Mouse (Mus musculus) brown adipose tissue, adult 24 weeks (tissue): ENCODE data around the gene Vps18. TPM values are rescaled to one million over a fixed set of nuclear protein-coding genes. Genes with fewer than 3 reads are reported as not detected.
A peak's percentile ranks its signal among the peaks of the same experiment; 100 is the strongest.

ENCODE experiments used
- H3K27ac ChIP-seq: fragments of 200-500 bp; replicated peaks from 2 replicates; pipeline ENCODE4 v1.5.1; 2012; ENCODE audit warnings: low read depth, mild to moderate bottlenecking, low read length
- H3K4me1 ChIP-seq: fragments of 200-500 bp; 2 replicates; pipeline ENCODE4 v1.6.1; 2012; ENCODE audit warnings: low read length, mixed read lengths; ENCODE audit not compliant: control insufficient read depth, insufficient read depth, insufficient read length
- H3K4me3 ChIP-seq: fragments of 200-500 bp; 2 replicates; pipeline ENCODE4 v1.5.1; 2012; ENCODE audit warnings: low read depth, mild to moderate bottlenecking, low read length, moderate library complexity; ENCODE audit not compliant: insufficient read depth
- polyA plus RNA-seq: library from polyadenylated mRNA; stranded (reverse); fragments of >200 nt; gene quantifications from 2 replicates; pipeline ENCODE4 v1.2.4, GENCODE M21; 2012; ENCODE audit not compliant: missing spikeins, insufficient read depth, insufficient read length

Gene Vps18
- polyA plus RNA-seq, 1 experiment = 3.6 TPM

DNA sequence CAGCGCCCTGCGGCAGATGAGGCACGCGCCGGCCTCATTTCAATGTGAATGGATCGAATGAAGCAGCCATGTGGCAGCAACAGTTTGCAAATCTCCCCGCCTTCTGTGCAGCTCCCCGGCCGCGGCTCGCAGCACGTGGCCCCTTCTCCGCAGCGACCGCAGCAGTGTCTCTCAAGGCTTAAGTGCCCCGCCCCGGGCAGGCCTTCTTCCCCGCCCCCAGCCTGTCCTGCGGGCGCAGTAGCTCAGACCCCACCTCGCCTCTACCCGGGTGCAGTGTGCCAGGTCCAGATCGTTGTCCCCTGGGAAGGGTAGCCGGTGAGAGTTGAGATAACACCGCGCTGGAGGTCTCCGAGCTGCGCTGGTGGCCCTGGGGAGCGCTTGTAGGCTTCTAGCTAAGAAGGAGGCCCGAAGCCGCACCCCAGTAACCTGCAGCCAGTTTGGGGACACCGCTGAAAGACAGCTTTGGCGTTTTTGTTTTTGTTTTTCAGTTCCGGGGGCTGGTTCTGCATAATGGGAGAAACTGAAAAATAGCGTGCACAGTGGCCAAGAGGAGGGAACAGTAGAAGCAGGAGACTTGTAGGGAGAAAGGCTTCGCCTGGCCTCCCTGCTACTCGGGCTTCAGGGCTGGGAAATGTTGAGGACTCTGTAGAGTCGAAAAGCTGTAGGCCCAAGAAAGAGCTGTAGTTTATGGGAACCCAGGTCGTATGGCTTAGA lies 34.2 kb downstream of the Vps18 start:
- Histone ChIP-seq H3K27ac (no peak overlapping the region), H3K4me1 (peaks cover 23% of the 10 kb centered on the region), H3K4me3 (peak overlapping the region; percentile 31)

DNA sequence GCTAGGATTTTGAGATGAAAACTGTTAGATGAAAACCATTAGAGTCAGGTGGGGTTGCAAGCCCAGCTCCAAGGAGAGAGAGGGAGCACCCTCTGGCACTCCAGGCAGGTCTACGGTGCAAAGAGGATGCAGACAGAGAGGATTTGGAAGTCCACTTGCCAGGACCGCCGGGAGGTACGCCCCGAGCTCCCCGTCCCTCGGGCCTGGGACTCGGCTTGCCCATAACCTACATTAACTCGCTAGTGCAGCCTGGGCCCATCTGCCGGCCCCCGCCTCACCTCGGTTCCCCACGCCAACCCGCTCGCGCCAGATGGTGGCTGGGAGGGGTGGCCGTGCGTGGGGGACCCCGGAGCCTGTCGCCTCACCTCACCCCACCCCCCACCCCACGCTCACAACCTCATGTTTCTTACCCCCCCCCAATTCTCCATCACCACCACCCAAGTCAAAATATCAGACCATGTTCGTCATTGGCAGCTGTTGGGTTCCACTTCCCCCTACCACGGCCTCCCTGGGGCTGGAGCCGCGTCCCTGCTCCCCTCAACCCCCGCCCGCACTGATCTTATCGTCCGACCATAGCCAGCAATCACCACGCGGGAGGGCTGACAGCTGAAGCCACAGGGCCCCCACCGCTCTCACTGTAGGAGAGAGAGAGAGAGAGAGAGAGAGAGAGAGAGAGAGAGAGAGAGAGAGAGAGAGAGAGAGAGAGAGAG lies 35.5 kb downstream of the Vps18 start:
- H3K27ac ChIP-seq = no peak overlapping the region; the same call in 1 of the 2 replicates
- peak overlapping the region; percentile 70 for H3K4me3 ChIP-seq

DNA sequence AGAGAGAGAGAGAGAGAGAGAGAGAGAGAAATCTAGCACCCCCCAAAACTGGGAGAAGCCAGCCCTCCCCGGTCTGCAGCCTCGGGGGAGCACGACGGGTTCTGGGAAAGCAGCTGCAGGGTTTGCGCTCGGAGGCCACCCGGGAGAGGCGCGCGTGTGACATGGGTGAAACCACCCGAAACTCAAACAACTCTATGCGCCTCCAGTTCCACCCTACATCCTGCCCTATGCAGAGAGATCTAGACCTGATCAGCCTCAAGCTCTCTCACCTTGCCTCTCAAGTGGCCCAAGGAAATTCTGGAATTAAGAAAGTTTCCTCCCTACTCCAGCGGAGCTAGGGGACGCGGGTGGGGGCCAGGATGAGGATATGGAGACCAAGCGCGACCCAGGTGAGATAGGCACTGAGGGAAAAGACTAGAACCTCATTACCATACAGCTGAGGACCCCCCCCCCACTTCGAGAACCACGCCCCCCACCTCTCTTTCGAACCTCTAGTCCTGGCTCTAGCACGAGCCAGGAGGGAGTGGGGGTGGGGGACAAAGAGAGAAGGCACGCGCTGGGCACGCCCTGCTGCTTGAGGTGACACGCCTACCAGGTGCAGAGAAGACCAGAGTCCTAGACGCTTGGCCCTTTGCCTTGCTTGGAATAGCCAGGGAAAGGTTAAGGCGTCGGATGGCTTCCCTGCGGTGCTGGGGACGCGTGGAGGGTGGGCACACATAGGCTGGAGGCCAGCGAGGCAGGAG lies 36.2 kb downstream of the Vps18 start:
- H3K4me3 ChIP-seq = peak overlapping the region; percentile 70
- peak overlapping the region; percentile 62 for H3K27ac ChIP-seq
- peaks cover 16% of the 10 kb centered on the region for H3K4me1 ChIP-seq

More for the DNA sequence above, 35.5 kb downstream of the Vps18 start:
- H3K4me1 ChIP-seq = peaks cover 16% of the 10 kb centered on the region

DNA sequence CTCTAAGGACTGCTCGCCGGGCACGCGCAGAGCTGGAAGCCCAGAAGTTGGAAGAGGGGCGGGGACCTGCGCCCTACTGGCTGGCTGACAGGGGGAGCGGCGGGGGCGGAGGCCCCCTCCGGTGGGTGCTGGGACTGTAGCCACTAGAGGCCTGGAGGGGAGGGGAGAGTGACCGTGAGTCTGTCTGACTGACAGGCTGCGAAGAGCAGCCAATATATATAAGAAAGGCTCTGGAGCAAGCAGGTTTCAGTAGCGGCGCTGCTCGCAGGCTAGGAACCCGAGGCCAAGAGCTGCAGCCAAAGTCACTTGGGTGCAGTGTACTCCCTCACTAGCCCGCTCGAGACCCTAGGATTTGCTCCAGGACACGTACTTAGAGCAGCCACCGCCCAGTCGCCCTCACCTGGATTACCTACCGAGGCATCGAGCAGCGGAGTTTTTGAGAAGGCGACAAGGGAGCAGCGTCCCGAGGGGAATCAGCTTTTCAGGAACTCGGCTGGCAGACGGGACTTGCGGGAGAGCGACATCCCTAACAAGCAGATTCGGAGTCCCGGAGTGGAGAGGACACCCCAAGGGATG lies 37.1 kb downstream of the Vps18 start, which contains the start of gene Dll4:
Gene Dll4 (plus strand): TSS at position 217 of the 576 bp plus-strand sequence.
- Histone ChIP-seq H3K4me3 (peak within 1 kb of the TSS; percentile 70), H3K27ac (peak within 1 kb of the TSS; percentile 84), H3K4me1 (peaks cover 12% of the 10 kb centered on the region)

DNA sequence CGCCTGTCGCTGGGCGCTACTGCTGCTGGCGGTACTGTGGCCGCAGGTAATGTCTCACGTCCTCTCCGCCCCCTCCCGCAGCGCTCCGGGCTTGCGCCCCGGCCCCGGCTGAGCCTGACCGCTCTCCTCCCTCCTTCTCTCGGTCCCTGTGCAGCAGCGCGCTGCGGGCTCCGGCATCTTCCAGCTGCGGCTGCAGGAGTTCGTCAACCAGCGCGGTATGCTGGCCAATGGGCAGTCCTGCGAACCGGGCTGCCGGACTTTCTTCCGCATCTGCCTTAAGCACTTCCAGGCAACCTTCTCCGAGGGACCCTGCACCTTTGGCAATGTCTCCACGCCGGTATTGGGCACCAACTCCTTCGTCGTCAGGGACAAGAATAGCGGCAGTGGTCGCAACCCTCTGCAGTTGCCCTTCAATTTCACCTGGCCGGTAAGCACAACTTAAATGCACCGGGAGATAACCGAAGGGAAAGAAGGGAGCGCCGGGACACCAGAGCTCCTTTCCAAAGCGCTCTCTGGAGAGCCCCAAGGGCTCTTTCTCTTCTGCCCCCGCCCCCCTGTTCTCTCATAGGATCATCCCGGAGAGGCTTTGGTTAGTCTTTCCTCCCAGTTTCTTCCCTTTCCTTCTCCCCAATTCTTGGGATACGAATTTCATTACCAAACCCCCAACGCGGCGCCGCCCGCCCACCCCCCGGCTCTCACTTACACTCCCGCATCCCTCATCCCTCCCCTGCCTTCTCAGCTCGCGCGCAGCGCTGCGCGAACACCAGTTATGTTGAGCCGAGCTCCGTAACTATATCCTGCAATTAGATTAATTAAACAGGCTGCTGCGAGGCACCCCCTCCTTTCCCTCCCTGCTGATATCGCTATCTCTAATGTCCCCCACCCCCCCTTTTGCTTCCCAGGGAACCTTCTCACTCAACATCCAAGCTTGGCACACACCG lies 37.9 kb downstream of the Vps18 start:
- H3K4me3 ChIP-seq = peak overlapping the region; percentile 70
- peaks cover 8% of the 10 kb centered on the region for H3K4me1 ChIP-seq
- peak overlapping the region; percentile 84 for H3K27ac ChIP-seq

DNA sequence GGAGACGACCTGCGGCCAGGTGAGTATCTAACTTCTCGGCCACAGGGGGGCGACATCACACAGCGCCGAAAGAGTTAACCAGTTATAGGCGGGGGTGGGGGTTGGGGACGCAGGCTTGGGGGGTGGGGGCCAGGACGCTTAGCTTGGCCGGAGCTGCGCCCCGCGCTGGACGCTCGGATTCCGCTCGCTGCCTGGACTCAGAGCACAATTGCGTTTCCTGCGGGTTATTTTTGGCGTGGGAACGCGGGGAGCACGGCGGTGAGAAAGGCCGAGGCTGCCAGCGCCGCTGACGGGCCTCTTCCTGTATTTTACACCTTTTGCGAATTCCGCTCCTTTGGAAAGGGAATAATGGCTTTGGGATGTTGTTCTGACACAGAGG lies 38.6 kb downstream of the Vps18 start:
- peak overlapping the region; percentile 84 for H3K27ac ChIP-seq
- peak overlapping the region; percentile 70 for H3K4me3 ChIP-seq
- peaks cover 4% of the 10 kb centered on the region; the same call in 1 of the 2 replicates for H3K4me1 ChIP-seq

DNA sequence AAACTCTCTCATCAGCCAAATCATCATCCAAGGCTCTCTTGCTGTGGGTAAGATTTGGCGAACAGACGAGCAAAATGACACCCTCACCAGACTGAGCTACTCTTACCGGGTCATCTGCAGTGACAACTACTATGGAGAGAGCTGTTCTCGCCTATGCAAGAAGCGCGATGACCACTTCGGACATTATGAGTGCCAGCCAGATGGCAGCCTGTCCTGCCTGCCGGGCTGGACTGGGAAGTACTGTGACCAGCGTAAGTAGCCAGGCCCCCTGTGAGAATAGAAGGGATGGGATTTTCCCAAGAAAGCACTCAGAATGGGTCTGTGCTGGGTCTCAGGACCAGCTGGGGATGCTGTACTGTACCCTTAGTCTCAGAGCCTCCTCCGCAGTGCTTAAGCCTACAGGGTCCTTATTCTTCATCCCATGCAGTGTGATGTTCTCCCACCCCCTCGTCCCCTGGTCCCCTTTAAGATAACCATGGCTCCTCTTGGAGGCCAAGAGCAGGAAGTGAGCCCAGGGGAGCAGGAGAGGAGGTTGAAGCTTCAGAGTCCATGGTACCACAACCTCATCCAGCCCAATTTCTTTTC lies 39.5 kb downstream of the Vps18 start:
- Histone ChIP-seq H3K4me1 (0 out of 2 replicates have a peak, but pooled peaks cover 2% of the 10 kb centered on the region), H3K4me3 (peak overlapping the region; percentile 65), H3K27ac (peak overlapping the region; percentile 86)

DNA sequence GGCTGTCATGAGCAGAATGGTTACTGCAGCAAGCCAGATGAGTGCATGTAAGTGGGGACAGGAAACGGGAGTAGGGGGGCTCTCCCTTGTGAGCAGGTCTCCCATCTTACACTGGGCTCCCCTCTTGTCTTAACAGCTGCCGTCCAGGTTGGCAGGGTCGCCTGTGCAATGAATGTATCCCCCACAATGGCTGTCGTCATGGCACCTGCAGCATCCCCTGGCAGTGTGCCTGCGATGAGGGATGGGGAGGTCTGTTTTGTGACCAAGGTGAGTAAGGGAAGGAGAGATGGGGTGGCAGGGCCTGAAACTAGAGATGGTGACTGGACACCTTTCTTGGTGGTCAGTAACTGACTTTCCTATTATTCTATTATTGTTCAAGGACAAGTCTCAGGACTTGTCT lies 40.0 kb downstream of the Vps18 start:
- Histone ChIP-seq H3K4me1 (0 out of 2 replicates have a peak, but pooled peaks cover 2% of the 10 kb centered on the region), H3K27ac (peak overlapping the region; percentile 86), H3K4me3 (peak overlapping the region; percentile 65)

DNA sequence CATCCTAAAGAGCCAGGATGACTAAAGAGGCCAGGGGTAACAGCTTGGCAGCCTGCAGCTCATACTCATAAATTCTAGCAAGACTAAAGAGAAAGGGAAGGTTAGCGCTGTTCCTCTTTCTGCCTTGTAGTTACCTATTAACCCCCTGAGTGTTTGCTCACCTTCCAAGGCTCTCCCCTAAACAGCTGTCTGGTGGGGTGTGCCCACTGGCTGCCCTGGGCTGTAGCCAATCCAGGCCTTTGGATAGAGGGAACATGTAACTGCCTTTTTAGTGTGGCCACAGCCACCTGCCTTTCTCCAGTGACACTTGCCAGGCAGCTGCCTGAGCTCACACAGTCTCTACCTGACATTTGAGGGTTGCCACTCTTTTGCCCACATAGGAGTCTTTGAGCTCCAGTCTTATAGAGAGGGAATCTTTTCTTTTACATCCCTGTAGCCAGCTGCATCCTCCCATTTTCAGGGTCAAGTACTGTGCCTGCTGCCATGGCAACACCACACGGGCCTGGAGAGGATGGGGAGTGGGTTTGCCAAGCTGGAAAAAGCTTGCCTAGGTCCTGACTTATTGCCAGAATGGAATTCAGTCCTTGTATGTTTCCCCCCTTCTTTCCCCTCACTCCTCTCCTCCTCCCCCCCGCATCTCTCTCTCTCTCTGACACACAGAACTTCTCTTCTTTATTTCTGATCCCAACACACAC lies 40.7 kb downstream of the Vps18 start:
- Histone ChIP-seq H3K27ac (peak overlapping the region; percentile 86), H3K4me3 (peak overlapping the region; percentile 65), H3K4me1 (0 out of 2 replicates have a peak, but pooled peaks cover 2% of the 10 kb centered on the region)

DNA sequence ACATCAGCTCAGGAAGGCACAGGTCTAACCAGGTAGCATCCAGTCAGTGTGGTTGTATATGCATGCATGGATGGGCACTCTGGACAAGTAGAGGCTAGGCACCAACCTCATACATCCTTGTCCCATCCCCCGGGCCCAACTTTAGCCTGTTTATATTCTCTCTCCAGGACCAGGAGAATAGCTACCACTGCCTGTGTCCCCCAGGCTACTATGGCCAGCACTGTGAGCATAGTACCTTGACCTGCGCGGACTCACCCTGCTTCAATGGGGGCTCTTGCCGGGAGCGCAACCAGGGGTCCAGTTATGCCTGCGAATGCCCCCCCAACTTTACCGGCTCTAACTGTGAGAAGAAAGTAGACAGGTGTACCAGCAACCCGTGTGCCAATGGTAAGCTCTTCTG lies 42.3 kb downstream of the Vps18 start:
- Histone ChIP-seq H3K4me3 (peak overlapping the region; percentile 65), H3K27ac (peak overlapping the region; percentile 26; the same call in 1 of the 2 replicates), H3K4me1 (0 out of 2 replicates have a peak, but pooled peaks cover 6% of the 10 kb centered on the region)

DNA sequence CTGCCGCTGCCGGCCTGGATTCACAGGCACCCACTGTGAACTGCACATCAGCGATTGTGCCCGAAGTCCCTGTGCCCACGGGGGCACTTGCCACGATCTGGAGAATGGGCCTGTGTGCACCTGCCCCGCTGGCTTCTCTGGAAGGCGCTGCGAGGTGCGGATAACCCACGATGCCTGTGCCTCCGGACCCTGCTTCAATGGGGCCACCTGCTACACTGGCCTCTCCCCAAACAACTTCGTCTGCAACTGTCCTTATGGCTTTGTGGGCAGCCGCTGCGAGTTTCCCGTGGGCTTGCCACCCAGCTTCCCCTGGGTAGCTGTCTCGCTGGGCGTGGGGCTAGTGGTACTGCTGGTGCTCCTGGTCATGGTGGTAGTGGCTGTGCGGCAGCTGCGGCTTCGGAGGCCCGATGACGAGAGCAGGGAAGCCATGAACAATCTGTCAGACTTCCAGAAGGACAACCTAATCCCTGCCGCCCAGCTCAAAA lies 43.7 kb downstream of the Vps18 start:
- Histone ChIP-seq H3K4me3 (peak overlapping the region; percentile 65), H3K27ac (peak overlapping the region; percentile 38)

DNA sequence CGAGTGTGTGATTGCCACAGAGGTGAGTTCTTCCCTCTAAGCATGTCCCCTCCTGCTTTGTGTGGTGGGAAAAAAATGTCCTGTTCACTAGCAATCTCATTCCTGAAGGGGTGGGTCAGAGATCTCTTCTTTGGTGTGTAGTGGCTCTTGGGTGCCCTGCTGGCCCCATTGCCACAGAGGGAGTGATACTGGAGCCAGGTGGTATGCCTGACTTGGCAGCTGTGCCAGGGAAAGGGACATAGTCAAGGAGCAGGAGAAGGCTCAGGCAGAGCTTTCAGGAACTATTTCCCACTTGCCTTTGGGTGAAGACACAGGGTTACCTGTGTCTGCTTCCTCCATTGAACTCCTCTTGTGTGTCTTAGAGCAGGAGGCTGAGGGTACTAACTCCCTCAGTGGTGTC lies 45.6 kb downstream of the Vps18 start:
- Histone ChIP-seq H3K4me3 (peak overlapping the region; percentile 50), H3K27ac (peak overlapping the region; percentile 41), H3K4me1 (0 out of 2 replicates have a peak, but pooled peaks cover 6% of the 10 kb centered on the region)

More for the DNA sequence above, 43.7 kb downstream of the Vps18 start:
- H3K4me1 ChIP-seq = 0 out of 2 replicates have a peak, but pooled peaks cover 6% of the 10 kb centered on the region

DNA sequence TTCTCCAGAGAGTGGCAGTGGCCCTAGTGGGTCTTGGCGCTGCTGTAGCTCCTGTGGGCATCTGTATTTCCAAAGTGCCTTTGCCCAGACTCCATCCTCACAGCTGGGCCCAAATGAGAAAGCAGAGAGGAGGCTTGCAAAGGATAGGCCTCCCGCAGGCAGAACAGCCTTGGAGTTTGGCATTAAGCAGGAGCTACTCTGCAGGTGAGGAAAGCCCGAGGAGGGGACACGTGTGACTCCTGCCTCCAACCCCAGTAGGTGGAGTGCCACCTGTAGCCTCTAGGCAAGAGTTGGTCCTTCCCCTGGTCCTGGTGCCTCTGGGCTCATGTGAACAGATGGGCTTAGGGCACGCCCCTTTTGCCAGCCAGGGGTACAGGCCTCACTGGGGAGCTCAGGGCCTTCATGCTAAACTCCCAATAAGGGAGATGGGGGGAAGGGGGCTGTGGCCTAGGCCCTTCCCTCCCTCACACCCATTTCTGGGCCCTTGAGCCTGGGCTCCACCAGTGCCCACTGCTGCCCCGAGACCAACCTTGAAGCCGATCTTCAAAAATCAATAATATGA lies 46.5 kb downstream of the Vps18 start:
- H3K4me3 ChIP-seq = peak overlapping the region; percentile 50
- H3K4me1 ChIP-seq = 0 out of 2 replicates have a peak, but pooled peaks cover 6% of the 10 kb centered on the region
- peak overlapping the region; percentile 41; the same call in 1 of the 2 replicates for H3K27ac ChIP-seq
